Mouse (Mus musculus) heart, adult 2 months (tissue): ENCODE results near the gene Rab19.
"Not testable (repeated sequence)": the region's sequence is repeated elsewhere in the genome, so short reads cannot be mapped to it uniquely, and the experiment has no call there.

Source experiments
- CTCF ChIP-seq: fragments of 200-600 bp; IDR thresholded peaks from 2 replicates; pipeline ENCODE4 v1.8.1; 2022; ENCODE audit warnings: antibody characterized with exemption, mild to moderate bottlenecking, moderate library complexity
- EP300 ChIP-seq: fragments of 200-500 bp; IDR thresholded peaks from 2 replicates; pipeline ENCODE4 v1.6.1; 2011; ENCODE audit warnings: low read depth, low read length, control low read depth; ENCODE audit not compliant: insufficient read depth
- POLR2A ChIP-seq: fragments of 200-500 bp; IDR thresholded peaks from 2 replicates; pipeline ENCODE4 v1.6.1; 2011; ENCODE audit warnings: mild to moderate bottlenecking, low read depth, low read length, control low read depth; ENCODE audit not compliant: insufficient read depth

DNA sequence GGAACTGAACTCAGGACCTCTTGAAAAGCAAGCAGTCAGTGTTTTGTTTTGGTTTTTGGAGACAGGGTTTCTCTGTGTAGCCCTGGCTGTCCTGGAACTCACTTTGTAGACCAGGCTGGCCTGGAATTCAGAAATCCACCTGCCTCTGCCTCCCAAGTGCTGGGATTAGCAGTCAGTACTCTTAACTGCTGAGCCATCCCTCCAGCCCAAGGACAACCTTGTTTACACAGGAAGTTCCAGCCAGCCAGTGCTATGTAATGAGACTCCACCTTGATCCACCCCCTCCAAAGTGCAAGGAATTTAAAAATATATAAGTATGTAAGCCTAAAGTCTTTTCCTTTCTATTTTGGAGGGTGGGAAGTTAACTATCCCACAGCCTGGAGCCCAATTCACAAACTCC, 35.7 kb downstream of the Rab19 start:
- not testable (repeated sequence) for TF ChIP-seq CTCF, POLR2A, EP300
